Mouse (Mus musculus) liver, embryonic 12.5 days (tissue): ENCODE data around the gene Krt71. TPM values are rescaled to one million over a fixed set of nuclear protein-coding genes. Genes with fewer than 3 reads are reported as not detected.
"Not testable (repeated sequence)": the region's sequence is repeated elsewhere in the genome, so short reads cannot be mapped to it uniquely, and the experiment has no call there.

Source experiments
- ATAC-seq: fragments of 200-750 bp; cut with Nextera tagmentation; 2 replicates; pipeline ENCODE4 v1.8.0; 2017; ENCODE audit warnings: moderate number of reproducible peaks, mild to moderate bottlenecking, moderate library complexity
- H3K27ac ChIP-seq: fragments of 300-500 bp; sonication (generic); 2 replicates; pipeline ENCODE4 v1.5.1; 2016; ENCODE audit warnings: mild to moderate bottlenecking
- H3K27me3 ChIP-seq: fragments of 300-500 bp; sonication (generic); replicated peaks from 2 replicates; pipeline ENCODE4 v1.6.1; 2016; ENCODE audit warnings: mild to moderate bottlenecking, moderate library complexity
- H3K36me3 ChIP-seq: fragments of 300-500 bp; sonication (generic); 2 replicates; pipeline ENCODE4 v1.6.1; 2016; ENCODE audit warnings: mild to moderate bottlenecking, moderate library complexity
- H3K4me1 ChIP-seq: fragments of 300-500 bp; sonication (generic); 2 replicates; pipeline ENCODE4 v1.6.1; 2016
- H3K4me2 ChIP-seq: fragments of 300-500 bp; sonication (generic); 2 replicates; pipeline ENCODE4 v1.6.1; 2016; ENCODE audit warnings: mild to moderate bottlenecking, moderate library complexity
- H3K4me3 ChIP-seq: fragments of 300-500 bp; sonication (generic); 2 replicates; pipeline ENCODE4 v1.5.1; 2016; ENCODE audit warnings: mild to moderate bottlenecking, moderate library complexity
- H3K9ac ChIP-seq: fragments of 300-500 bp; sonication (generic); 2 replicates; pipeline ENCODE4 v1.6.1; 2016; ENCODE audit warnings: mild to moderate bottlenecking, moderate library complexity
- H3K9me3 ChIP-seq: fragments of 300-500 bp; sonication (generic); replicated peaks from 2 replicates; pipeline ENCODE4 v1.6.1; 2016; ENCODE audit warnings: mild to moderate bottlenecking, moderate library complexity
- WGBS: fragments of 180-500 bp; shearing (Covaris S2); methylation state at CpG from one replicate; pipeline ENCODE4 v1.1.7; 2016; ENCODE audit not compliant: insufficient replicate concordance; 5-methylcytosine and 5-hydroxymethylcytosine counted together
- polyA plus RNA-seq: library from polyadenylated mRNA; unstranded; fragments of >200 nt; fragmentation: Nextera tagmentation; extraction: Ambion mirVana; gene quantifications from 2 replicates; pipeline ENCODE4 v1.2.1, GENCODE M21; 2016

The Krt71 gene
- polyA plus RNA-seq, 1 experiment from 2014 or later = not detected

- Histone ChIP-seq H3K36me3 (no peaks in the 10 kb centered on the region), H3K4me1 (no peaks in the 10 kb centered on the region), H3K9ac (no peak within 1 kb of the TSS), H3K27ac (no peak within 1 kb of the TSS), H3K27me3 (0 out of 2 replicates have a peak, but pooled peaks cover 8% of the 10 kb centered on the region), H3K9me3 (no peaks in the 10 kb centered on the region), H3K4me3 (no peak within 1 kb of the TSS), H3K4me2 (no peak within 1 kb of the TSS)
- 73% methylated on average over 13 of the region's 13 CpGs for WGBS
- ATAC-seq = no peak
Measured at GRCm38 (mm10) chr15:101712720-101713119, 30.2 kb downstream of the Krt71 start, which contains the start of gene Krt5. Gene Krt5, minus strand, starts transcription at chr15:101712898.

GRCm38 (mm10) chr15:101708683-101709082 is 34.2 kb downstream of the Krt71 start:
- 50% methylated on average over 11 of the region's 11 CpGs for WGBS
- Histone ChIP-seq H3K27ac (no peak overlapping the region), H3K4me1 (no peaks in the 10 kb centered on the region), H3K4me3 (no peak overlapping the region), H3K27me3 (peaks cover 8% of the 10 kb centered on the region), H3K9me3 (no peaks in the 10 kb centered on the region), H3K9ac (no peak overlapping the region), H3K4me2 (no peak overlapping the region), H3K36me3 (no peaks in the 10 kb centered on the region)
- ATAC-seq = no peak

- Histone ChIP-seq H3K4me2 (no peak overlapping the region), H3K27me3 (peaks cover 3% of the 10 kb centered on the region), H3K4me3 (no peak overlapping the region), H3K9ac (no peak overlapping the region), H3K9me3 (no peaks in the 10 kb centered on the region), H3K36me3 (no peaks in the 10 kb centered on the region), H3K4me1 (no peaks in the 10 kb centered on the region), H3K27ac (no peak overlapping the region)
- no peak for ATAC-seq
- 63% methylated on average over 9 of the region's 9 CpGs for WGBS
Measured at GRCm38 (mm10) chr15:101707454-101707853, 35.5 kb downstream of the Krt71 start.

GRCm38 (mm10) chr15:101704066-101704465 is 38.8 kb downstream of the Krt71 start:
- no peak overlapping the region for H3K4me2 ChIP-seq
- no peaks in the 10 kb centered on the region for H3K9me3 ChIP-seq
- WGBS = 59% methylated on average over 4 of the region's 4 CpGs
- no peak overlapping the region for H3K4me3 ChIP-seq
- no peak for ATAC-seq
- peaks cover 3% of the 10 kb centered on the region for H3K27me3 ChIP-seq
- no peaks in the 10 kb centered on the region for H3K4me1 ChIP-seq
- H3K36me3 ChIP-seq = no peaks in the 10 kb centered on the region
- no peak overlapping the region for H3K9ac ChIP-seq
- H3K27ac ChIP-seq = no peak overlapping the region

GRCm38 (mm10) chr15:101702380-101702779 is 40.5 kb downstream of the Krt71 start:
- 41% methylated on average over 2 of the region's 2 CpGs for WGBS

GRCm38 (mm10) chr15:101699866-101700265 is 43.0 kb downstream of the Krt71 start:
- ATAC-seq = no peak
- H3K27me3 ChIP-seq = no peaks in the 10 kb centered on the region; the same call in 1 of the 2 replicates
- H3K4me3 ChIP-seq = no peak overlapping the region
- H3K9ac ChIP-seq = no peak overlapping the region
- H3K27ac ChIP-seq = no peak overlapping the region
- no peaks in the 10 kb centered on the region for H3K36me3 ChIP-seq
- WGBS = 67% methylated on average over 8 of the region's 8 CpGs
- no peaks in the 10 kb centered on the region for H3K4me1 ChIP-seq
- no peak overlapping the region for H3K4me2 ChIP-seq
- H3K9me3 ChIP-seq = no peaks in the 10 kb centered on the region

More at GRCm38 (mm10) chr15:101702380-101702779, 40.5 kb downstream of the Krt71 start:
- Histone ChIP-seq H3K4me2 (no peak overlapping the region), H3K4me3 (no peak overlapping the region), H3K4me1 (no peaks in the 10 kb centered on the region), H3K9ac (no peak overlapping the region), H3K36me3 (no peaks in the 10 kb centered on the region), H3K27ac (no peak overlapping the region), H3K27me3 (no peaks in the 10 kb centered on the region; the same call in none of the 2 replicates), H3K9me3 (no peaks in the 10 kb centered on the region)
- no peak for ATAC-seq

DNA sequence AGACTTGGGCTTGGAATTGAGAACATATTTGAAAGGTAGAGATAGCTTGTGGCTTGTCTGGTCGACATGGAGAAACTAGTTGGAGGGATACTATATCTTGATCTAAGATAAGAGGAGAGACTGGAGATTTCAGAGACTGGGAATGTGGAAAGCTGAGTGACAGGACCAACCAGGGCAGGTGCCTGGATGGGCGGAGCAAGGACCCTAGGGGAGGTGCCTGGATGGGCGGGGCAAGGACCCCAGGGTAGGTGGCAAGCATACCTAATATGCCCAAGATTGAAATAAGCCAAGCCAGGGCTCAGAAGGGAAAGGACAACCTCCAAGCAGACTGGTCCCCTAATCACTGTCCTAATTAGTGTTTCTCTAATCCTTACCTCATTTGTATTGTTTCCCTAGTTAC is 43.7 kb downstream of the Krt71 start:
- no peak for ATAC-seq
- no peaks in the 10 kb centered on the region for H3K36me3 ChIP-seq
- no peaks in the 10 kb centered on the region for H3K4me1 ChIP-seq
- H3K9me3 ChIP-seq = no peaks in the 10 kb centered on the region
- H3K4me3 ChIP-seq = no peak overlapping the region
- no peak overlapping the region for H3K9ac ChIP-seq
- WGBS = 27% methylated on average over 3 of the region's 3 CpGs
- no peaks in the 10 kb centered on the region for H3K27me3 ChIP-seq
- no peak overlapping the region for H3K27ac ChIP-seq
- H3K4me2 ChIP-seq = no peak overlapping the region

DNA sequence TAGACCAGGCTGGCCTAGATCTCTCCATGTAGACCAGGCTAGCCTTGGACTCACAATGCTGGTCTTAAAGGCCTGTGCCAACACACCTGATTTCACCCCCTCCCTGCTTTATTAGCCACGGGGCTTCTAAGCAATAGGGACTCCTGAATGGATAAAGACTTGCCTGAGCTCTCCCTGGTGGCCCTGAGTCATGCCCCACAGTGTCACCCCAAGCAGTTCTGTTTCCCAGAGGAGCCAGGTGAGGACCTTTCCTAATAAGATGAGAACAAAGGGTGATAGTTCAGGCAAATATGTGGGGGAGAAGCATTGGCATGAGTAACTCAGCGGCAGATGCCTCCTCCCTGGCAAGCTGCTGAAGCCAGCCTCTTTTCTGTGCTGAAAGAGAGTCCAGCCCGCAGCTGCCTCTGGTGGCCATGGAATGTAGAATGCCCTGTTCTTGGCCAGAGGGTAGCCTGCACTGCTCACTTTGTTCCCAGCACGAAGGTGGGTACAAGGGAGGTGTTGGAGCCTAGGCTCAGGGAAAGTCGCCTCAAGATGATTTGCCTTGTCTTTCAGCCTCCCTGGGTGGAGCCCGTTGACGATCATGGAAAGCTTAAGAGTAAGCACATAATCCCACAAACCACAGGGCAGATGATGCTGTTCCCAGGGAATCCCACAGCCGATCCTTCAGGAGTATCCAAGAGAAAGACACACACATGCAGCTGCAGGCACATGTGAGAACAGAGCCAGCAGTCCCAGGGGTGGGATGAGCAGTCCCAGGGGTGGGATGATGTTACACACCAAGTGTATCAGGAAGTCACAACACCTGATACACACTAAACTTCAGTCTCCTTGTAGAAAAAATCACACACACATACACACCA is 45.4 kb downstream of the Krt71 start:
- no peaks in the 10 kb centered on the region for H3K4me1 ChIP-seq
- no peaks in the 10 kb centered on the region for H3K9me3 ChIP-seq
- no peak for ATAC-seq
- H3K4me3 ChIP-seq = no peak overlapping the region
- no peaks in the 10 kb centered on the region for H3K27me3 ChIP-seq
- H3K27ac ChIP-seq = no peak overlapping the region
- 63% methylated on average over 8 of the region's 8 CpGs for WGBS
- H3K36me3 ChIP-seq = no peaks in the 10 kb centered on the region
- H3K4me2 ChIP-seq = no peak overlapping the region
- H3K9ac ChIP-seq = no peak overlapping the region

- no peaks in the 10 kb centered on the region for H3K9me3 ChIP-seq
- no peak for ATAC-seq
- no peaks in the 10 kb centered on the region for H3K27me3 ChIP-seq
- no peak within 1 kb of the TSS for H3K27ac ChIP-seq
- no peaks in the 10 kb centered on the region for H3K4me1 ChIP-seq
- no peak within 1 kb of the TSS for H3K4me2 ChIP-seq
- H3K36me3 ChIP-seq = no peaks in the 10 kb centered on the region
- H3K4me3 ChIP-seq = no peak within 1 kb of the TSS
- H3K9ac ChIP-seq = no peak within 1 kb of the TSS
- 61% methylated on average over 5 of the region's 5 CpGs for WGBS
Measured at GRCm38 (mm10) chr15:101694207-101694606, 48.7 kb downstream of the Krt71 start, which contains the start of gene Krt6a. Gene Krt6a, minus strand, starts transcription at chr15:101694307.

DNA sequence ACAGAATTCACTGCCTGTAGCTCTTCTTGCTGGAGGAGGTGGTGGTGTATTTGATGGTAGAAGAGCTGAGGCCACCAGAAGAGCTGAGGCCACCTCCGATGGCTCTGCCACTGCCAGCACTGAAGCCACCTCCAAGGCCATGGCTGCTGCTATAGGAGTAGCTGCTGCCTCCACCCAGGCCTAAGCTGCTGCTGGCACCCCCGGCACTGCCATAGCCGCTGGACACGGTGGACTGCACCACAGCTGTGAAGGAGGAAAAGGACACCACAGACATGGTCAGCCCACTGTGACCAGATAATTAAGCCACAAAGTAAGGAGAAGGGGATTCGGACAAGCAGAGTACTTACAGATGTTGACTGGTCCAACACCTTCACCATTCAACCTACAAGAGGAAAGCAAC is 52.4 kb downstream of the Krt71 start:
- not testable (repeated sequence) for H3K4me3 ChIP-seq, H3K9me3 ChIP-seq, H3K27ac ChIP-seq, H3K36me3 ChIP-seq, H3K27me3 ChIP-seq, H3K9ac ChIP-seq, H3K4me1 ChIP-seq, ATAC-seq, H3K4me2 ChIP-seq
- WGBS = 59% methylated on average over 5 of the region's 5 CpGs

DNA sequence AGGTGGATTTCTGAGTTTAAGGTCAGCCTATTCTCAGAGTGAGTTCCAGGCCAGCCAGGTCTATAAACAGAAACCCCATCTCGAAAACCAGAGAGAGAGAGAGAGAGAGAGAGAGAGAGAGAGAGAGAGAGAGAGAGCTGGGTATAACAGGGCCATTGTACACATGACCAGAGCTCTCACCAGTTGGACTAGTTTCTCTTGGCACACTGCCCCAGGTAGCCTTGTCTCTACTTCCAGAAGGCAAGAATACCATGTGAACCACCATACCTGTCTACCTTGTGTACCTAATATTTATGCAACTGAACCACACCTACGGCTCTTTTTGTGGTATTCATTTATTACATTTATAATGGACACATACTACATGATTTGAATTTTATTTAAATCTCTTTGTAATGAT is 54.7 kb downstream of the Krt71 start:
- no peak for ATAC-seq
- no peaks in the 10 kb centered on the region for H3K4me1 ChIP-seq
- no peaks in the 10 kb centered on the region for H3K9me3 ChIP-seq
- no peak overlapping the region for H3K27ac ChIP-seq
- no peaks in the 10 kb centered on the region for H3K27me3 ChIP-seq
- H3K9ac ChIP-seq = no peak overlapping the region
- no peak overlapping the region for H3K4me3 ChIP-seq
- H3K4me2 ChIP-seq = no peak overlapping the region
- 39% methylated on average over 2 of the region's 2 CpGs for WGBS
- H3K36me3 ChIP-seq = no peaks in the 10 kb centered on the region
